Mouse (Mus musculus): ENCODE data around the gene Mybphl. TPM values are rescaled to one million over a fixed set of nuclear protein-coding genes. Genes with fewer than 3 reads are reported as not detected.

The Mybphl gene
- polyA plus RNA-seq, 1 experiment from 2014 or later = not detected

GRCm38 (mm10) chr3:108392299-108392698, 27.6 kb downstream of the Mybphl start:
- ATAC-seq (ENCODE audit: low read depth) (no peak), DNase-seq (ENCODE audit: low spot score) (no peak)
- peak overlapping the region; percentile 25; the same call in 1 of the 2 replicates for H3K9ac ChIP-seq (ENCODE audit: low read depth, low read length)
- no peak overlapping the region for H3K27ac ChIP-seq (replicated peaks; ENCODE audit: low read depth, low read length)
- WGBS = 16% methylated on average over 10 of the region's 10 CpGs
- peaks cover 16% of the 10 kb centered on the region; the same call in 1 of the 2 replicates for H3K36me3 ChIP-seq (ENCODE audit: control insufficient read depth, insufficient read depth, low read length)
- H3K4me1 ChIP-seq (ENCODE audit: control insufficient read depth, insufficient read depth, low read length) = peaks cover 17% of the 10 kb centered on the region
- no peaks in the 10 kb centered on the region for H3K9me3 ChIP-seq (ENCODE audit: control insufficient read depth, low read length)
- H3K4me3 ChIP-seq (ENCODE audit: low read depth, low read length) = no peak overlapping the region
- H3K27me3 ChIP-seq (replicated peaks; ENCODE audit: control insufficient read depth, insufficient read depth, low read length) = no peaks in the 10 kb centered on the region
- H3K4me2 ChIP-seq (ENCODE audit: low read depth, low read length) = peak overlapping the region; percentile 3; the same call in 1 of the 2 replicates

- Histone ChIP-seq H3K27me3 (replicated peaks; ENCODE audit: control insufficient read depth, insufficient read depth, low read length) (no peaks in the 10 kb centered on the region), H3K4me2 (ENCODE audit: low read depth, low read length) (peak overlapping the region; percentile 3; the same call in 1 of the 2 replicates), H3K9ac (ENCODE audit: low read depth, low read length) (peak overlapping the region; percentile 25; the same call in 1 of the 2 replicates), H3K4me1 (ENCODE audit: control insufficient read depth, insufficient read depth, low read length) (peaks cover 17% of the 10 kb centered on the region), H3K4me3 (ENCODE audit: low read depth, low read length) (no peak overlapping the region), H3K9me3 (ENCODE audit: control insufficient read depth, low read length) (no peaks in the 10 kb centered on the region), H3K27ac (replicated peaks; ENCODE audit: low read depth, low read length) (no peak overlapping the region), H3K36me3 (ENCODE audit: control insufficient read depth, insufficient read depth, low read length) (peaks cover 21% of the 10 kb centered on the region; the same call in 1 of the 2 replicates)
- DNase-seq (ENCODE audit: low spot score) (no peak), ATAC-seq (ENCODE audit: low read depth) (no peak)
- WGBS = 51% methylated on average over 15 of the region's 15 CpGs
These were observed 28.1 kb downstream of the Mybphl start for GRCm38 (mm10) chr3:108392793-108393192.

DNA sequence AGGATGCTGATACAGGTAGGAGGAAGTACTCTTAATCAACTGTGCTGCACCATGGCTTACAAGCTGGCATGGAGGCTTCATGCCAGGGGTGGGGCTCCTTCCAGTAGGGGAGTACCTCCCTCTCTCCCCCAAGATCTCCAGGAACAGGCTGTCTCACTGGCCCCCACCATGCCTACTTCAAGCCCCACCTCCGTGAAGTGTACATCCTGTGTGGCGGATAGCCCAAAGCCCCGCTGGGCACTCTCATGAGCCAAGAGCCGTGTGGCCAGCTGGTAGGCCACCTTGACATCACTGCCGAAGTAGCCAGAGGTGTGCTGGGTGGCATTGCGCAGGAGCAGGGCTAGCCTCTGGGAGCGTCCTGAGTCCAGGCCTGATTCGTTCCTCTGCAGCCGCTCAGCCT, 33.6 kb downstream of the Mybphl start:
- Histone ChIP-seq H3K4me1 (ENCODE audit: control insufficient read depth, insufficient read depth, low read length) (no peaks in the 10 kb centered on the region), H3K4me2 (ENCODE audit: low read depth, low read length) (no peak overlapping the region), H3K9ac (ENCODE audit: low read depth, low read length) (no peak overlapping the region), H3K27ac (replicated peaks; ENCODE audit: low read depth, low read length) (no peak overlapping the region), H3K9me3 (ENCODE audit: control insufficient read depth, low read length) (no peaks in the 10 kb centered on the region), H3K36me3 (ENCODE audit: control insufficient read depth, insufficient read depth, low read length) (peaks cover 43% of the 10 kb centered on the region; the same call in 1 of the 2 replicates), H3K4me3 (ENCODE audit: low read depth, low read length) (no peak overlapping the region), H3K27me3 (replicated peaks; ENCODE audit: control insufficient read depth, insufficient read depth, low read length) (no peaks in the 10 kb centered on the region)
- DNase-seq (ENCODE audit: low spot score) (no peak), ATAC-seq (ENCODE audit: low read depth) (no peak)
- 86% methylated on average over 9 of the region's 9 CpGs for WGBS

DNA sequence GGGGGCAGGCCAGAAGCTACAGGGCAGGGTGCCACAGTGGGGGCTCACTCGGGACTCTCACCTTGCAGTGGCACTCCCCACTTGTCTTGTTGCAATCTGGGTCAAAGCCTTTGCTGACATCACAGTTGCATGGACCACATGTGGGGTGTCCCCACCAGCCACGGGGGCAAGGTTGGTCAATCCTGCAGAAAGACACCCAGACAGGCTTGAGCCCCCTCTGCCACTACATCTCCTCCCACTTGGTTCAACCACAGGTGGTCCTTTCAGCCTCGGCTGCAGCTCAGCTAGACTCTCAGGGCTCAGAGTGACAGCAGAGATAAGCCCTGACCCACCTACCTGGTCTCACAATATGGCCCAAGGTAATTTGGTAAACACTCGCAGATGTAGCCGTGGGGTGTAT, 35.7 kb downstream of the Mybphl start:
- Histone ChIP-seq H3K4me2 (ENCODE audit: low read depth, low read length) (no peak overlapping the region), H3K4me1 (ENCODE audit: control insufficient read depth, insufficient read depth, low read length) (no peaks in the 10 kb centered on the region), H3K27ac (replicated peaks; ENCODE audit: low read depth, low read length) (no peak overlapping the region), H3K4me3 (ENCODE audit: low read depth, low read length) (no peak overlapping the region), H3K27me3 (replicated peaks; ENCODE audit: control insufficient read depth, insufficient read depth, low read length) (no peaks in the 10 kb centered on the region), H3K36me3 (ENCODE audit: control insufficient read depth, insufficient read depth, low read length) (peaks cover 47% of the 10 kb centered on the region; the same call in 1 of the 2 replicates), H3K9ac (ENCODE audit: low read depth, low read length) (no peak overlapping the region), H3K9me3 (ENCODE audit: control insufficient read depth, low read length) (no peaks in the 10 kb centered on the region)
- ATAC-seq (ENCODE audit: low read depth) = no peak
- WGBS = 83% methylated on average over 4 of the region's 5 CpGs
- DNase-seq (ENCODE audit: low spot score) = no peak

DNA sequence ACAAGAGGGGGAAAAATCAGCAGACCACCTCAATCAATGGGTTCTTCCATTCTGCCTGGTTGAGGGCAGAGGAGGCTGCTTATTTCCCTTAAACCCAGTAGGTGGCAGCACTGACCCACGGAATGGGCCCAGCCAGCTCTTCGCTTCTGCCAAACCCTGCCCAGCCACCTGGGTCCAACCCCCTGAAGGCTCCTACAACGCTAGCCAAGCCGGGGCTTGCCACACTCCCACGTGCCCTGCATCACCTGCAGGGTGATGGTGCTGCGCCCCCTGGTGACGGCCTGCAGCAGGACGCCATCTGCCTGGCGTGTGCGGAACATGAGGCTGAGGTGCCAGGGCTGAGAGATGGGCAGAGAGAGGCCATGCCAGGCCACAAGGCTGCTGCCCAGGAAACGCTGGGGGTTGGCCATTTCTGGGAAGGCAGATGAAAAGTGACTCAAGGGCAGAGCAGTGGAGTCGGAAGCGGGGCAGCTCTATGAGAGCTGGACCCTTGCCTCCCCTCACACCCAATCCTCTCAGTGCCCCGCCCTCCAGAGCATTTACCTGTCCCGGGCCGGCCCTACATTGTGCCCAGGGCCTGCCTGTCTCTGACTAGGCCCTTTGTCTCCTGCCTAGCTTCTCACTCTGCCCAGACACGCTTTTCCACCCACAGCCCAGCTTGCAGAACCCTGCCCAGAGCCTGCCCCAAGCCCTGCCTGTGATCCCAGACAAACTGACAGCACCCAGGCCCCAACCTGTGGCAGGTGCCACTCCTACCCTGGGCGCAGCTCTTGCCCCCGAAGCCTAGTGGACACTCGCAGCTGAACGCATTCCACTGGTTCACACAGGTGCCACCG, 37.2 kb downstream of the Mybphl start:
- peak; percentile 97 for ATAC-seq (ENCODE audit: low read depth)
- 36% methylated on average over 18 of the region's 22 CpGs for WGBS
- Histone ChIP-seq H3K9me3 (ENCODE audit: control insufficient read depth, low read length) (no peaks in the 10 kb centered on the region), H3K4me3 (ENCODE audit: low read depth, low read length) (no peak overlapping the region), H3K9ac (ENCODE audit: low read depth, low read length) (peak overlapping the region; percentile 17; the same call in 1 of the 2 replicates), H3K27me3 (replicated peaks; ENCODE audit: control insufficient read depth, insufficient read depth, low read length) (no peaks in the 10 kb centered on the region), H3K36me3 (ENCODE audit: control insufficient read depth, insufficient read depth, low read length) (peaks cover 39% of the 10 kb centered on the region; the same call in 1 of the 2 replicates), H3K27ac (replicated peaks; ENCODE audit: low read depth, low read length) (0 out of 2 replicates have a peak overlapping the region, but pooled peaks have one; percentile 7), H3K4me2 (ENCODE audit: low read depth, low read length) (peak overlapping the region; percentile 27), H3K4me1 (ENCODE audit: control insufficient read depth, insufficient read depth, low read length) (no peaks in the 10 kb centered on the region)
- DNase-seq (ENCODE audit: low spot score) = peak; percentile 96

GRCm38 (mm10) chr3:108402528-108402920, 37.8 kb downstream of the Mybphl start:
- no peak overlapping the region for H3K9ac ChIP-seq (ENCODE audit: low read depth, low read length)
- 0 out of 2 replicates have a peak overlapping the region, but pooled peaks have one; percentile 7 for H3K27ac ChIP-seq (replicated peaks; ENCODE audit: low read depth, low read length)
- H3K4me3 ChIP-seq (ENCODE audit: low read depth, low read length) = no peak overlapping the region
- H3K4me1 ChIP-seq (ENCODE audit: control insufficient read depth, insufficient read depth, low read length) = no peaks in the 10 kb centered on the region
- DNase-seq (ENCODE audit: low spot score) (no peak), ATAC-seq (ENCODE audit: low read depth) (no peak)
- peaks cover 36% of the 10 kb centered on the region; the same call in 1 of the 2 replicates for H3K36me3 ChIP-seq (ENCODE audit: control insufficient read depth, insufficient read depth, low read length)
- no peaks in the 10 kb centered on the region for H3K9me3 ChIP-seq (ENCODE audit: control insufficient read depth, low read length)
- 82% methylated on average over 14 of the region's 15 CpGs for WGBS
- H3K27me3 ChIP-seq (replicated peaks; ENCODE audit: control insufficient read depth, insufficient read depth, low read length) = no peaks in the 10 kb centered on the region
- no peak overlapping the region for H3K4me2 ChIP-seq (ENCODE audit: low read depth, low read length)

DNA sequence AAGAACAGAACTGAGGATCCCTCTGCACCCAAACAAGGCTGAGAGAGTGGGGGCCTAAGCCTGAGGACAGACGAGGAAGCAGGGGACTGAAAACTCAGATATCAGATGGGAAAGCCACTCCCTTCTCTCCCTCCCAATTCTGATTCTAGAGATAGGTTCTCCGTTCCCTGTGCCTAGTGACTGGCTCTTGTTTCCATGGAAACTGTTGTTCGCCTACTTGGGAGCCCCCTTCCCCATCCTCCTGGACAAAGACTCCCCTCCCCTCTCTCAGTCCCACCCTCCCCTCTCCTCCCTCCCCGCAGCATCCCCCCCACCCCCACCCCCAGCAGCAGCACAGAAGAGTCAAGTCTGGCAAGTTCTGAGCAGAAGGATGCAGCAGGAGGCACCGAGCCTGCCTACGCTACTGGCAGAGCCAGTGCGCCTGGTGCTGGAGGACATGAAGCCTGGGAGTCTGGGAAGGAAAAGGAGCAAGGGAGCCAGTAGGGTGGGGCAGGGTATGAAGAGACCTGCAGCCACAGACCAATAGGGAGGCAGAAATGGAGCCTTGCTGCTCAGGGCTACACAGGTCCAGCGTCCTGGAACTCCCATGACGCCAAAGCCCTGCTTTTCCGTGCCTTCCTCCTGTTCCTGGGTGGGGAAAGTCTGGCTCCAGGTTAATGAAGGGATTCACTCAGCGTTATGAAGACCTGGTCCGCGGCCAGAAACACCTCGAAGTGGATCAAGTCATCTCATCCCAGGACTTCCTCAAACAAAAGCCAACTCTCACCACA, 41.0 kb downstream of the Mybphl start:
- Histone ChIP-seq H3K27ac (replicated peaks; ENCODE audit: low read depth, low read length) (no peak overlapping the region), H3K4me3 (ENCODE audit: low read depth, low read length) (no peak overlapping the region), H3K9me3 (ENCODE audit: control insufficient read depth, low read length) (no peaks in the 10 kb centered on the region), H3K4me2 (ENCODE audit: low read depth, low read length) (no peak overlapping the region), H3K27me3 (replicated peaks; ENCODE audit: control insufficient read depth, insufficient read depth, low read length) (no peaks in the 10 kb centered on the region), H3K4me1 (ENCODE audit: control insufficient read depth, insufficient read depth, low read length) (peaks cover 1% of the 10 kb centered on the region; the same call in 1 of the 2 replicates), H3K9ac (ENCODE audit: low read depth, low read length) (no peak overlapping the region), H3K36me3 (ENCODE audit: control insufficient read depth, insufficient read depth, low read length) (peaks cover 10% of the 10 kb centered on the region; the same call in 1 of the 2 replicates)
- no peak for ATAC-seq (ENCODE audit: low read depth)
- no peak for DNase-seq (ENCODE audit: low spot score)
- WGBS = 44% methylated on average over 14 of the region's 14 CpGs

DNA sequence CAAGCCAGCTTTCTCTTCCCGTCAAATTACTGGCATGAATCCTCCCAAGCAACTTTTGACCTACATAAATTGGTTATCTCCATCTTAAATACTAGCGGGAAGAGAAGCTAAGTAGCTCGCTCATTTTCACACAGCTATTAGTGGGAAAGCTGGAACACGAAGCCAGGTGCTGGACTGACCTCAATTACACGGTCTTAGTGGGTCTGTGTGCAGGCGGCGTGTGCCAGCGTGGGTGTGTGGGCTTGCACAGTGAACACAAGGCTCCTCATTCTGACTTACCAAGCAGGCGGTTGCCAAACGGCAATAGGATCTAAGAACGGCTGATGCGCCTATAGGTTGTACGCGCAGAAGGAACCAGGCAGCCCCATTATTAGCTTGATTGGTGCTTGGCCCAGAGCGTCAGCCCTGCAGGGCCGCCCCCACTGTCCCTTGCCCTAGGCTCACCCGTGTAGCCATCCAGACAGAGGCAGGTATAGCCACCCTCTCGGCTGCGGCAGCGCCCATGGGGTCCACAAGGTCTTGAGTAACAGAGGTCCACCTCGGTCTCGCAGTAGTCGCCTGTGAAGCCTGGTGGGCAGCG, 41.7 kb downstream of the Mybphl start:
- H3K27ac ChIP-seq (replicated peaks; ENCODE audit: low read depth, low read length) = no peak overlapping the region
- H3K4me2 ChIP-seq (ENCODE audit: low read depth, low read length) = no peak overlapping the region
- ATAC-seq (ENCODE audit: low read depth) (no peak), DNase-seq (ENCODE audit: low spot score) (no peak)
- peaks cover 8% of the 10 kb centered on the region for H3K4me1 ChIP-seq (ENCODE audit: control insufficient read depth, insufficient read depth, low read length)
- H3K36me3 ChIP-seq (ENCODE audit: control insufficient read depth, insufficient read depth, low read length) = peaks cover 10% of the 10 kb centered on the region; the same call in 1 of the 2 replicates
- H3K9ac ChIP-seq (ENCODE audit: low read depth, low read length) = no peak overlapping the region
- H3K4me3 ChIP-seq (ENCODE audit: low read depth, low read length) = no peak overlapping the region
- WGBS = 86% methylated on average over 24 of the region's 24 CpGs
- H3K9me3 ChIP-seq (ENCODE audit: control insufficient read depth, low read length) = no peaks in the 10 kb centered on the region
- H3K27me3 ChIP-seq (replicated peaks; ENCODE audit: control insufficient read depth, insufficient read depth, low read length) = no peaks in the 10 kb centered on the region

All from embryonic facial prominence, embryonic 14.5 days (tissue).